Mouse (Mus musculus) CD4-positive helper T cell, adult 2 months (primary cell): Measurements from ENCODE around the gene Rpp14.
A peak's percentile ranks its signal among the peaks of the same experiment; 100 is the strongest.

Source experiments
- DNase-seq: peaks from one replicate; pipeline ENCODE4 v3.0.0-alpha.2; 2012; ENCODE audit warnings: low read depth, missing footprints, low spot score

Gene Rpp14

DNA sequence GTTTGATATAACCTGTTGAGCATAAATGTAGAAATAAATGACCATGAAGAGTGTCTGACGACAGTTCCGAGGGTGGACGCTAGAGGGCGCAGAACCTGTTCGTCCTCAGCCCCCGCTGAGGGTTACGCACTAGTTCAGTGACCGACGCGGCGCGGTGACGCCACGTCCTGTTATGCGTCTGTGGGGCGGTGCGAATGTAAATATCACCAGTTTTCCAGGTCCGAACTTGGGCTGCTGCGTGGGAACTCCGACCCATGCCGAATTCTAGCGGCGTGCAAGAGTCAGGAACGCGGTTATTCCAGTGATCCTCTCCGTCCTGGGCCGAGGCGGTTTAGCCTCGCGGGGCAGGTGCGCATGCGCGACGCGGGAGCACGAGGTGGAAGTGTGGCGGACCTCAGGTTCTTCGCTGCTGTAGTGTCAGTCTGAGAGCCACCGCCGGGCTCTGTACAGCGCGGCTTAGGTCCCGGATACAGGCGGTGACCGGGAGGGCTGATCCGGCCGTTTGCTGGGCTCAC lies at the start of gene Rpp14:
TSS of gene Rpp14 (plus strand) at position 203 of the 515 bp plus-strand sequence.
- DNase-seq: peak; percentile 97

DNA sequence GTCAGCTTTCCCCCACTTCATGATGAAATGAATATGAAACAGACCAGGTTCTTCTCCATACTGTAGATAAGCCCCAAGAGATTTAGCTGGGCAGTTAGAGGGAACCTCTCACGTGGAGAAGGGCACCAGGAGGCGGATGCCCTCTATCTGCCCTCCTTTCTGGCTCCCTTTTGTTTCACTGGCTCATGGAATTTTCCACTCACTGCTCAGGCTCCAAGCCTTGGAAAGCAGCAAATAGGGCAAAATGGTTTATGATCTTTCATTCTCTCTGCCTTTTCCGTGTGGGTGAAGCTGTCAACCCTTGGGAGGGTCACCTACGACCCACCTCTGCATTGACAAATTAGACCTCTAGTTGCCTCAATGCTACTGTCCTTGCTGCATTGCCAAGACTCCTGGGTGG lies 49.6 kb upstream of the Rpp14 start:
- no peak for DNase-seq

DNA sequence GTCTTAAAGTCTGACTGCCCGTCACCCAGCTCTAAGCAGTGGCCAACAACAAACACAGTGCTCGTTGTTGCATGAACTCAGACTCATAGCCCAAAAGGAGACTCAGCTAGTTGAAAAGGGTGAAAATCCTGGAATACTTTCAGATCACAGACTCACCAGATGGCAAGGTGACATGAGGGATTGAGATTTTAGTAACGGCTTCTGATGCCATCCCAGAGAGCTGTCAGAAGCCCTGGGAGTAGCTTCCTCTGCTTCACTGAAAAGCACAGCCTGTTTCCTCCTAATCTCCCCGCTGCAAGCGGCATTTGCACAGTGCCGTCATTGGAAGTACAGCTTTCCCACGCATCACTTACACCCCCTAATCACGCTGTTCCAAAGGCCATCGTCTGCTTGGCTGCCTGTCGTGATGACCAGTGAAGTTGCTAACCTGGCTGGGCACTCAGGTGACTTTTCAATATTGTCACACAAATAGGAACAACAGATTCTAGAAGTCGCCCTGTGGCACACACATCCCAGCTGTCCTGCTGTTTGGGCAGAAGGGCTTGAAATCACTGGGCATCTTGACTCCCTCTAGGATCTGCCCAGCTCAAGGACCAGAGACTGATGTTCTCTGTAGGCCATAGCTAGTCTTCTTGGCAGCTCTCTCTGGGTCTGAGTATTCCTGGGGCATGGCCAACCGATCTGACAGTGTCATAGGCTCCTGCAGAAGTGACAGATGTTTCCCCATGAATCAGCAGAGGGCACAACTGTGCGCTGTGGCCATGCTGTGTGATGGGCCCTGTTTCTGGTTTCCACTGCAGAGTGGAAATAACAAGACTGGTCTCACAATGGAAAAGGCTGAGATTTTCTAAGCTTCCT lies 47.9 kb upstream of the Rpp14 start:
- no peak for DNase-seq

DNA sequence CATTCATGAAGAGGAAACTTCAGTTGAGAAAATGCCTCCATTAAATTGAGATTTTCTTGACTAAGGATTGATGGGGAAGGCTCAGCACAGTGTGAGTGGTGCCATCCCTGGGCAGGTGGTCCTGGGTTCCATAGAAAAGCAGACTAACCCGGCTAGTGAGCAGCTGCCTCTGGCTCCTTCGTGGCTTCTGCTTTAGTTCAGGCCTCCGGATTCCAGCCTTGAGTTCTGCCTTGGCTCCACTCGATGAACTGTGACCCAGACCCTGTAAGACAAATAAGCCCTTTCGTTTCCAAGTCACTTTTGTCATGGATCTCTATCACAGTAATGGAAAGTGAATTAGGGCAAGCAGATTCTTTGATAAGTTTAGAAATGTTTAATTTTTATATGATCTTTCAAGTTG lies 45.6 kb upstream of the Rpp14 start:
- no peak for DNase-seq

DNA sequence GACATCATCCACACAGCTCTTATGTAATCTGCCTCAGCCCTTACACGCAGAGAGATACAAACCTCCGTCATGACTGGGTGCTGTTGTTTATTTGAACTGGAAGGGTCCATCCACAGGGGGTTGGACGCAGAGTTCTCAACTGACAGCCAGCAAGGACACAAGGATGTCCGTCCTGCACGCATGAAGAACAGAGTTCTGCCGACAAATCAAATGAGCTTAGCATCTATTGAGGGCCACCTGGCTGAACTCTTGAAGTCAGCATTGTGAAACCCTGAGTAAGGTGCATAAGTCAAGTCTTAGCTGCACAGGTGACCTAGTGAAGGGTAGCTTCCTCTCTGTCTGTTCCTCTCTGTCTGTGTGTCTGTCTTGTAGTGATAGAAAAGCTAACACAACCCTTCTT lies 44.2 kb upstream of the Rpp14 start:
- no peak for DNase-seq

DNA sequence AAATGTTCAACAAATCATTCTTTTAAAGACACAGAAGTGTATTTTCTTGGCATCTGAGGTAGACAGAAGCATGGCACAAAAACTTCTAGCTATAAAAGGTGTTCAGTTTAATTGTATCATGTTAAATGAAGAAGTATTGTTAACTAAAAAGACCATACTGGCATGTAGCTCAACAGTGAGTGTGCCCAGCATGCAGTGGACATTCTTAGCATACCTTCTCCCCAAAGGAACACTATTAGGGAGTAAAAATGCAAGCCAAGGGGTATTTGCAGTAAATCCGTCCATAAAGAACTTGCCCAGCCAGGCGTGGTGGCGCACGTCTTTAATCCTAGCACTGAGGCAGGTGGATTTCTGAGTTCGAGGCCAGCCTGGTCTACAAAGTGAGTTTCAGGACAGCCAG lies 43.8 kb upstream of the Rpp14 start:
- no peak for DNase-seq

DNA sequence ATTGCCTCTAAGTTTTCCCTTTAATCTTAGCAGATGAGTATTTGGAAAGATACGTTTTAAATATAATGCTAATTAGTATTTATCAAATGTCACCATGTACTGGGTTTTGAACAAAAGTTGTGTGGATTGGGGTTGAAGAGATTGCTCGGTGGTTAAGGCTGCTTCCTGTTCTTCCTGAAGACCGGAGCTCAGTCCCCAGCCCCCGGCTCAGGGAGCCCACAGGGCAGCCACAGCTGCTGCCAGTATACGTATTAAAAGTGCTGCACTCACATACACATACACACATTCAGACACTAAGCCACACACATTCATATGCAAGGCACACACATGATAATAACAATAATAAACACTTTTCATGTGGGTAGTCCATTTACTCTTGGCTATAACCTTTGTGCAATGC lies 42.0 kb upstream of the Rpp14 start:
- DNase-seq: no peak

DNA sequence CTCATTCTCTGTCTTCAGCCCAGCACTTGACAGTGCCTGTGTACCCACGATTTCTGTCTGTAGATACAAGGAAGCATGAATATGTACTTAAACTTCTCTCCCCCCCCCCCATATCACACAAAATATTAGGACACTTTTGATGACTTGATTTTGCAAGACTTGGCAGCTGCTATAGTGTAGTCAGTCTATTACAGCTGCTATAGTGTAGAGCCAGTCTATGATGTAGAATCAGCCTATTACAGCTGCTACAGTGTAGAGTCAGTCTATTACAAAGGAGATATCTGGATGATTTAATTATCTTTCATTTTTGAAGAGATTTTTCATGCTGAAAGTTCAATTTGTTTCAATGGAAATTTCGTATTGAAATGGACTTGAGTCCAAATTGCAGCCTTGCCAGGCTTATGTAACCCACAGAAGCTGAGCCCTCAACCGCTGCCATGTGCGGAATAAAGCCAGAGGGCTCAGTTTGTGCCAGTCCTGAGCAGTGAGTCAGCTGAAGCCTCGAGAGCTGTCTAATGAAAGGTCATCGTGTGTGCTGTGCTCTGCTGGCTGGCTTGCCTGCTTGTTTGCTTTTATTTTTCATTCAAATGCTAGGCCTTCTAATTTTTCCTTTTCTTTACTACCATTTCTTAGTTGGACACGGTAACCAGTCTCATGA lies 41.2 kb upstream of the Rpp14 start:
- DNase-seq: no peak

DNA sequence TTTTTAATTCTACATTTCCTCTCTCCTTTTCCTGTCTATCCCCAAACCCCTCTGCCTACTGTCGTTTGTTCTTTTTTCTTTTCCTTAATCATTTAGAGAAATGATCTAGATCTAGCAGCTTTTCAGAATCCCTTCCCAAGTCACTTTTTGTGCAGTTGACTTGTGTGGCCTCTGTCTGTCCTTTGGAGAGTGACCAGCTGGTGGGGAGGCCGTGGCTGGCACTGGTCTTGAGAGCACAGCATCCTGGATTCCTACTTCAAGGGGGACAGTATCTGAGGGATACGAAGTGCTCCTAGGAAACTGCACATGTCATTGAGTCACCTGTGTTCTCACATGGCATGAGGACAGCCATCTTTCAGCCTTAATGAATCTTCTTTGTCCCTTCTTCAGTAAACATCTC lies 40.0 kb upstream of the Rpp14 start:
- no peak for DNase-seq

DNA sequence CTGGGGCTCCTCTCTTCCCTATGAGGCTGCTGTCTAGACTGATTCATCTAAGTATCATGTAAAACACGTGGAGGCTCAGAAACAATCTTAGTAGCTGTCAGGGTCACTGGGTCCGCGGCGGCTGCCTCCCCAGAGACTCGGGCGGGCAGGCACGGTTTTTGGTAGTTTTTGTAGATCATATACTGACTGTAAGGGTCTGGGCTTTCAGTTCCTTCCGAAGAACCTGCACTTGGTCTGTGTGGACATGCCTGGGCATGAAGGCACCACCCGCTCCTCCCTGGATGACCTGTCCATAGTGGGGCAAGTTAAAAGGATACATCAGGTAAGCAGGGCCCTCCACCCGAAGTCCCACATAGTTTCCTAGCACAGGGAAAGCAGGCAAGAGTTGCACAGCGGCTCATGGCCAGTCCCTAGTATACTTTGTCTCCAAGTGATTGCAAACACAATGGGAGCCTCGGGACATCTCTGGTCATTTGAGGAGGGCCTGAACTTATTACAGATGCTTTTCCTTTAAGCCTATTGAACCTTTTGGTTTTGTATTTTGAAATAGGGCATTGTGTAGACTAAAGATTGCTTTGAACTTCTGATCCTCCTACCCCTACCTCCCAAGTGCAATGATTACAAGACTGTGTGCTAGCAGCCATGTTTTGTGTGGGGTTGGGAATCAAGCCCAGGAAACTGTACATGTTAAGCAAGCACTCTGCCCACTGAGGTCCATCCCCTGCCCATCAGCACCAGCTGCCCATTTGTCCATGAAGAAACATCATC lies 39.1 kb upstream of the Rpp14 start:
- no peak for DNase-seq

DNA sequence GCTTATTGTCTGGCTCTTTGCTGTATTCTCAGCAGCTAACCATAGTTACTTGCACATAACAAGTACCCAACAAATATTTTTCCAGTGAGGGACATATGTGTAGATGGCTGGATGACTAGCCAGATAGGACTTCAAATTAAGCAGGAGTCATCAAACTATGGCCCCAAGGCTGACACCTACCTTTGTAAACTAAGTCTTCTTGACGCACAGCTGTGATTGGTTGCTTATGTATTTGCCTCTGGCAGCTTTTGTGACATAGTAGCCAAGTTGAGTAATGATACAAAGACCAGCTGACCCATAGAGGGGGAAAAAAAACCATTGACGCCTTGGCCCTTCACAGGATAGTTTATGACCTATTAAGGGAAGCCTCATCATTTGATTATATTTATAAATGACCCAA lies 38.0 kb upstream of the Rpp14 start:
- DNase-seq: no peak

DNA sequence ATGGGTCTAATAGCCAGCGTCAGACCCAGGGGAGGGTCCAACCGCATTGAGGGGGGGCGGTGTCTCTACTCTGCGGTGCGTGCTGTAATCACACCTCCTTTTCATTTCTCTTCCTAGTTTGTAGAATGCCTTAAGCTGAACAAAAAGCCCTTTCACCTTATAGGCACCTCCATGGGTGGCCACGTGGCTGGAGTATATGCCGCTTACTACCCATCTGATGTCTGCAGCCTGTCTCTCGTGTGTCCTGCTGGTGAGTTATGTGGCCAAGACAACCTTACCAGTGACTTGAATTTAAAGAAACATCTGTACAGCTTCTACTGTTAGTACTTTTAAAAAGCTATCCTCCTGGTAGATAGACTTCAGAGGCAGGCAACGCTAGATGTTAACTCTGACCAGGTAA lies 37.6 kb upstream of the Rpp14 start:
- no peak for DNase-seq

DNA sequence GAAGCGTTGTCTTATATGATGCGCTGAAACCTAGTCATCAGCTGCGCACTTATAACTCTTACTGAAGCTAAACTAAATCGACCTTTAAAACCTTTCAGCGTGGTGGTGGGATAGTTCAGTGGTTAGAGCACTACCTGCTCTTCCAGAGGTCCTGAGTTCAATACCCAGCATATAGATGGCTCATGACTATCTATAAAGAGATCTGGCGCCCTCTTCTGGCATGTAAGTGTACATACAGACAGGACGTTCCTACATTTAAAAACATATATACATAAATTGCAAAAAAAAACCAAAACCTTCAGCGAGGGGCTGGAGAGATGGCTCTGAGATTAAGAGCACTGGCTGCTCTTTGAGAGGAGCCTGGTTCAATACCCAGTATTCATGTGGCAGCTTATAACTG lies 35.8 kb upstream of the Rpp14 start:
- DNase-seq: peak; percentile 60

DNA sequence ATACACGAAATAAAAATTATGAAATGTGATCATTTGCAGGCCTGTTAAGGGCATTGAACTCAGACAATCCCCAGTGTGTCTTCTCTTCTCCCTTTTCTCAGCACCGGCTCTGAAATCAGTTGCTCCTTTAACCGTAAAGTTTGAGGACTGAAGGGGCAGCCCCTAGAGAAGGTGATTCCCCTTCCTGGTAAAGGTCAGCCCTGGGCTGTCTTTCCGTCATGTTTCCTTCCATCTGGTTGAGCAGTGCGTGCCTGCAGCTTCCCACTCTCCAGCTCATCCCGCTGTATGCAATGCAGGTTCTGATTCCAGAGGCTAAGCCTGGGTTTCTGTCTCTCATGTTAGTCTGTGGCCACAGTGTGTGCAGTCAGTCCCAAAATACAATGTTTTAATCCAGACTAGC lies 35.4 kb upstream of the Rpp14 start:
- DNase-seq: peak; percentile 18

DNA sequence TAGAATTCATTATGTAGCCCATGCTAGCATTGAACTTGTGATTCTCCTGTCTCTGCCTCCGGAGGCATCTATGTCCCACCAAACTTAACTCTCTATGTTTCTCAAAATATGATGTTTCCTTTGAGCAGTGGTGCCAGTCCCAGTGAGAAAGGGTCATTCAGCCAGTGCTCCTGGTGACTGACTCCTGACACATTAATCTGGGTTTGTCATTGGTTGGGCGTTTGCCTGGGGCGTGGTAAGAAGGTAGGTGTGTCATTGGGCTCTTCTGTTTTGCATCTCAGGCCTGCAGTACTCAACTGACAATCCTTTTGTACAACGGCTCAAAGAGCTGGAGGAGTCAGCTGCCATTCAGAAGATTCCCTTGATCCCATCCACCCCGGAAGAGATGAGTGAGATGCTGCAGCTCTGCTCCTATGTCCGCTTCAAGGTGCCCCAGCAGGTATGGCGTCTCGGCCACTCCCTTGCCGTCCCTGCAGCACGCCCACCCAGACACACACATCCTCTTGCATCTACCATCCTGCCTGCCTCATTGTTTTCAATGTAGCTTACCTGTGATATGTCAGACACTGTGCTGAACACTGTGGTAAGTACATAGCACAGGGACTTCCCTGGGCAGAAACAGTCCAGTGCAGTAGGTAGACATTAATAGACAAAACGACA lies 34.9 kb upstream of the Rpp14 start:
- DNase-seq: no peak

DNA sequence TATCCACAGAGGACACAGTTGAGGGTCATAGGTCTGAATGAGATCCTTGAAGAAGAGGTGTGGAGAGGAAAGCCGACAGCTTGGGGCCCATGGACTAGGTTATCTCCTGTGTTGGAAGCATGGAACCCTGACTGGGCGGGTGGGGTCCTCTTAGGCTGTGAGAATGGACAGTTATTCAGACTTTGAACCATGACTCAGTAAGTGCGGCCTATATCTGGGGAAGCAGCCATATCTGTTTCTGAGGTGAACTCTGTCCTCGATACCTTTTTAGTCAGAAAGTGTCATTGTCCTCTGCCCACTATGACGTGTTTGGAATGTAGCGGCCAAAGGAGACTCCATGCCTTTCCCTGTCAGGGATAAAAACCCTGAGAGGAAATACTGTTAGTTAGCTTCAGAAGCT lies 33.3 kb upstream of the Rpp14 start:
- DNase-seq: no peak

DNA sequence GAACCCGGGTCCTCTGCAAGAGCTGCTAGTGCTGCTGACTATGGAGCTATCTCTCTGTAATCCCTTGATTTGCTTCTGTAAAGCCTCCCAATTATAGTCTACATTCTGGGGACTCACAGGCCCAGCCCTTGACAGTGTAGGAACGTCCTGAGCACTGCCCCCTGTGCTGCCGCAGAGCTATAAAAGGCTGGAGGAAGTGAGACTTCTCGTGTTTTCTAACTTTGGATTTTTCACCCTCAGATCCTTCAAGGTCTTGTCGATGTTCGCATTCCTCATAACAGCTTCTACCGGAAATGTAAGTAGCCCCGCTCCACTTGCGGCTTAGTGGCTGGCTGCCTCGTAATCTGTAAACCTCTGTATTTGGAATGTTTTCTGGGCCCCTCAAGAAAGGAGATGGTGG lies 30.8 kb upstream of the Rpp14 start:
- DNase-seq: no peak

DNA sequence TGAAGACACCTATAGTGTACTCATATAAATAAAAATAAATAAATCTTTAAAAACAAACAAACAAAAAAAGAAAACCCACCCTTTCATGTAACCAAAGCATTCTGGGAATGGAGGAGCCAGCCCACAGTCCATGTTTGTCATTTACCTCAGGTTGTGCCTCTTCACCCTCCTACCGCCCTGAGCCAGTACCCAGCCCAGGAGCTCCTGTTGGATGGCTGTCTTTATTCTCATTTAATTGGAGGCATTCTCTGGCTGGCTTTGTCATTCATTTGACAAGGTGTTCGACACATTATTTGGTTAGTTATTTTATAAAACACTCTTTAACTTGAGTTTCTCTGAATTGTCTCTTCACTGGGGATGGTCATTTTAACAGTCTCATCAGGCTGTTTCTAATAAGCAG lies 28.3 kb upstream of the Rpp14 start:
- no peak for DNase-seq

DNA sequence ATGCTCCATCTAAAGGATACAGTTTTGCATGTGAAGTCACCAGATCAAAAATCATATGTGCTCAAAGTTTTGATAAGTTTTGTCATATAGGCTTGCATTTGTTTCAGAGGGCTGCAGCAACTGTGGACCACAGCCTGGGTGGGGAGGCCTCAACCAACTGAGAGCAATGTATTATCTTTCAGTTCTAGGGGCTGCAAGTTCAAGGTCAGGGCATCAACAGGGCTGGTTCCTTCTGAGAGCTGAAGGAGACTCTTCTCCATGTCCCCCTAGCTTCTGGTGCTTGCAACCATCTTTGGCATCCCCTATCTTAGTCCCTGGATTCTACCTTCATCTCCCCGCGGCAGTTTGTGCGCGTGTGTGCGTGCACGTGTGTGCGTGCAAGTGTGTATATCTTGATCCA lies 27.5 kb upstream of the Rpp14 start:
- DNase-seq: no peak

DNA sequence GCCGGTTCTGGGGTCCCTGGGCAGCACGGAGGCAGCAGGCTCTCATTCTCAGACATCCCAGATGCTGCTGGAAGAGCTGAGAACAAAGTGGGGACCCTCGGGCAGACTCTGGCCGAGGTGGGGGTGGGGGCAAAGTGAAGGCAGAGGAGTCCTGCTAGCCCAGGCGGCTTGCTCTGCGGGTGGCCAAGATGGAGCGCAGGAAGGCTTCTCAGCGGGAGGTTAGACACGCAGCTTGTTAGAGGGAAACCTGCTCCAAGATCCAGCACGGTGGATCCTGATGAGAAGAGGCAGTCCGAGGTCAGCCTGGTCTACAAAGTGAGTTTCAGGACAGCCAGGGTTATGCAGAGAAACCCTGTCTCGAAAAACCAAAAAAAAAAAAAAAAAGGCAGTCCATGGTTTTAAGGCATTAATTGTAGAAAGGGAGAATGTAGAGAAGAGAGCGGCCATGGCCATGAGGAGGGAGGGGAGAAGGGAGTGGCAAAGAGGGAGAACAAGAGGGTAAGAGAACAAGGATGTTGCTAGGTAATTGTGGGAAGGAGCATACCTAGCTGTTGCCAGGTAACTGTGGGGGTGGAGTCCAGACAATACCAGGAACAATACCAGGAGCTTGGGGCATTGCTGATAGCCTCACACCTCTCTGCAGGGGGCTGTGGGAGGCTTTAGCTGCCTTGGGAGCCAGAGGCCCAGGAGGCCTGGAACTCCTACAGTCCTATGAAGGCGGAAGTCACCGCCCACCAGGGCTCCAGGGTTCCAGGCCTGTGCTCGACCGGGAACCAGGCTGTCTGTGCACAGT lies 25.7 kb upstream of the Rpp14 start:
- no peak for DNase-seq

DNA sequence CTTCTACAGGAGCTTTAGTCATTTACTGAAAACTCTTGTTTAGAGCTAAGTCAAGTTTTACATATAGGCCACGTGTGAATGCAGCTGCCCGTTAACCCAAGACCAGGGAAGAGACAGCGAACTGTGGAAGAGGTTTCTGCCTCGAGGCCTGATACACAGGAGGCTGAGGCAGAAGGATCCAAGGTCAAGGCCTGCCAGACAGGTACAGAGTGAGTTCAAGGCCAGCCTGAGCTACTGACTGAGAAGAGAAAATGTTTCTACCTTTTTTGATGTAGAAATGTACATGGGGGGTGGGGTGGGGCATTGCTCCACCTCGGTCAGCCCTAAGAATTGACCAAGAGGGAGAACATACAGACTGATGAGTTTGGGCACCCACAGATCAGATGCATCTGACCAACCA lies 24.1 kb upstream of the Rpp14 start:
- no peak for DNase-seq
